Mouse (Mus musculus) neural tube, embryonic 11.5 days (tissue): ENCODE results near the gene Slc28a3. TPM values are rescaled to one million over a fixed set of nuclear protein-coding genes. Genes with fewer than 3 reads are reported as not detected.
A peak's percentile ranks its signal among the peaks of the same experiment; 100 is the strongest.

Experiments
- ATAC-seq: fragments of 200-750 bp; cut with Nextera tagmentation; 2 replicates; pipeline ENCODE4 v1.8.0; 2017; ENCODE audit warnings: moderate number of reproducible peaks, mild to moderate bottlenecking, moderate TSS enrichment, moderate library complexity; ENCODE audit not compliant: insufficient read depth, low FRiP score, low TSS enrichment
- DNase-seq: peaks from one replicate; pipeline ENCODE4 v3.0.0-alpha.2; 2015; ENCODE audit warnings: low spot score
- H3K27ac ChIP-seq: fragments of 300-500 bp; sonication (generic); 2 replicates; pipeline ENCODE4 v1.5.1; 2014; ENCODE audit warnings: low read depth, mild to moderate bottlenecking, low read length
- H3K27me3 ChIP-seq: fragments of 300-500 bp; sonication (generic); 2 replicates; pipeline ENCODE4 v1.6.1; 2014; ENCODE audit warnings: mild to moderate bottlenecking, low read length, mixed read lengths; ENCODE audit not compliant: control insufficient read depth, insufficient read depth
- H3K36me3 ChIP-seq: fragments of 300-500 bp; sonication (generic); 2 replicates; pipeline ENCODE4 v1.6.1; 2014; ENCODE audit warnings: mild to moderate bottlenecking, low read length, moderate library complexity, mixed read lengths; ENCODE audit not compliant: control insufficient read depth, insufficient read depth
- H3K4me1 ChIP-seq: fragments of 300-500 bp; sonication (generic); 2 replicates; pipeline ENCODE4 v1.6.1; 2014; ENCODE audit warnings: low read length, mixed read lengths; ENCODE audit not compliant: control insufficient read depth, insufficient read depth
- H3K4me2 ChIP-seq: fragments of 300-500 bp; sonication (generic); 2 replicates; pipeline ENCODE4 v1.6.1; 2014; ENCODE audit warnings: low read depth, mild to moderate bottlenecking, moderate library complexity
- H3K4me3 ChIP-seq: fragments of 300-500 bp; sonication (generic); 2 replicates; pipeline ENCODE4 v1.5.1; 2014; ENCODE audit warnings: low read depth, low read length
- H3K9ac ChIP-seq: fragments of 300-500 bp; sonication (generic); 2 replicates; pipeline ENCODE4 v1.6.1; 2014; ENCODE audit warnings: mild to moderate bottlenecking, low read length
- H3K9me3 ChIP-seq: fragments of 300-500 bp; sonication (generic); 2 replicates; pipeline ENCODE4 v1.6.1; 2016; ENCODE audit warnings: low read length; ENCODE audit not compliant: control insufficient read depth
- WGBS: fragments of 180-500 bp; shearing (Covaris S2); extraction: QIAGEN DNeasy Blood & Tissue Kit; methylation state at CpG from one replicate; pipeline ENCODE4 v1.1.7; 2014; 5-methylcytosine and 5-hydroxymethylcytosine counted together
- polyA plus RNA-seq: library from polyadenylated mRNA; unstranded; fragments of >200 nt; fragmentation: Nextera tagmentation; extraction: Ambion mirVana; gene quantifications from 2 replicates; pipeline ENCODE4 v1.2.1, GENCODE M21; 2014

Slc28a3 gene
- polyA plus RNA-seq, 1 experiment from 2014 or later = not detected

- no peak for ATAC-seq
Measured at GRCm38 (mm10) chr13:58629365-58630050, 18.8 kb upstream of the Slc28a3 start.

GRCm38 (mm10) chr13:58622647-58623046 is 12.0 kb upstream of the Slc28a3 start:
- ATAC-seq (no peak), DNase-seq (no peak)
- Histone ChIP-seq H3K27ac (no peak overlapping the region), H3K9me3 (no peaks in the 10 kb centered on the region), H3K36me3 (no peaks in the 10 kb centered on the region), H3K9ac (no peak overlapping the region), H3K27me3 (no peaks in the 10 kb centered on the region), H3K4me2 (no peak overlapping the region), H3K4me1 (no peaks in the 10 kb centered on the region), H3K4me3 (no peak overlapping the region)
- 44% methylated on average over 8 of the region's 8 CpGs for WGBS

More at GRCm38 (mm10) chr13:58629365-58630050, 18.8 kb upstream of the Slc28a3 start:
- 25% methylated on average over 13 of the region's 13 CpGs for WGBS
- peak; percentile 69 for DNase-seq
- H3K9me3 ChIP-seq = no peaks in the 10 kb centered on the region
- peak overlapping the region; percentile 40 for H3K4me2 ChIP-seq
- H3K4me3 ChIP-seq = no peak overlapping the region
- H3K4me1 ChIP-seq = peaks cover 3% of the 10 kb centered on the region; the same call in 1 of the 2 replicates
- H3K27me3 ChIP-seq = no peaks in the 10 kb centered on the region
- peak overlapping the region; percentile 32; the same call in 1 of the 2 replicates for H3K9ac ChIP-seq
- H3K27ac ChIP-seq = no peak overlapping the region
- no peaks in the 10 kb centered on the region for H3K36me3 ChIP-seq

GRCm38 (mm10) chr13:58619301-58619700 is 8.6 kb upstream of the Slc28a3 start:
- DNase-seq (no peak), ATAC-seq (no peak)
- Histone ChIP-seq H3K4me1 (no peaks in the 10 kb centered on the region), H3K9ac (no peak overlapping the region), H3K4me3 (no peak overlapping the region), H3K36me3 (no peaks in the 10 kb centered on the region), H3K27ac (no peak overlapping the region), H3K4me2 (no peak overlapping the region), H3K9me3 (no peaks in the 10 kb centered on the region), H3K27me3 (no peaks in the 10 kb centered on the region)
- WGBS = 80% methylated on average over 5 of the region's 5 CpGs

- H3K4me1 ChIP-seq = no peaks in the 10 kb centered on the region
- H3K4me3 ChIP-seq = no peak overlapping the region
- ATAC-seq (no peak), DNase-seq (no peak)
- WGBS = 29% methylated on average over 7 of the region's 7 CpGs
- H3K4me2 ChIP-seq = no peak overlapping the region
- H3K36me3 ChIP-seq = no peaks in the 10 kb centered on the region
- H3K9me3 ChIP-seq = no peaks in the 10 kb centered on the region
- H3K9ac ChIP-seq = no peak overlapping the region
- no peak overlapping the region for H3K27ac ChIP-seq
- H3K27me3 ChIP-seq = peaks cover 6% of the 10 kb centered on the region; the same call in 1 of the 2 replicates
Measured at GRCm38 (mm10) chr13:58610059-58610458, 618 bp downstream of the Slc28a3 start.

- WGBS = 61% methylated on average over 10 of the region's 10 CpGs
- Histone ChIP-seq H3K4me2 (no peak overlapping the region), H3K4me1 (no peaks in the 10 kb centered on the region), H3K27ac (no peak overlapping the region), H3K27me3 (no peaks in the 10 kb centered on the region), H3K9me3 (no peaks in the 10 kb centered on the region), H3K9ac (no peak overlapping the region), H3K36me3 (no peaks in the 10 kb centered on the region), H3K4me3 (no peak overlapping the region)
- DNase-seq (no peak), ATAC-seq (no peak)
Measured at GRCm38 (mm10) chr13:58601201-58601855, 9.3 kb downstream of the Slc28a3 start.

- Histone ChIP-seq H3K27me3 (no peaks in the 10 kb centered on the region), H3K4me1 (no peaks in the 10 kb centered on the region), H3K4me3 (no peak overlapping the region), H3K9me3 (no peaks in the 10 kb centered on the region), H3K4me2 (no peak overlapping the region), H3K36me3 (no peaks in the 10 kb centered on the region), H3K9ac (no peak overlapping the region), H3K27ac (no peak overlapping the region)
- DNase-seq = no peak
- whole genome bisulfite sequencing = 64% methylated on average over 4 of the region's 4 CpGs
- ATAC-seq = no peak
Measured at GRCm38 (mm10) chr13:58598578-58598977, 12.1 kb downstream of the Slc28a3 start.

GRCm38 (mm10) chr13:58593129-58593528 is 17.5 kb downstream of the Slc28a3 start:
- Histone ChIP-seq H3K4me2 (no peak overlapping the region), H3K4me1 (no peaks in the 10 kb centered on the region), H3K9ac (no peak overlapping the region), H3K27me3 (no peaks in the 10 kb centered on the region), H3K9me3 (no peaks in the 10 kb centered on the region), H3K36me3 (no peaks in the 10 kb centered on the region), H3K4me3 (no peak overlapping the region), H3K27ac (no peak overlapping the region)
- ATAC-seq (no peak), DNase-seq (peak; percentile 48)
- WGBS = 31% methylated on average over 7 of the region's 7 CpGs

GRCm38 (mm10) chr13:58591912-58592311 is 18.8 kb downstream of the Slc28a3 start:
- Histone ChIP-seq H3K4me1 (no peaks in the 10 kb centered on the region), H3K27ac (no peak overlapping the region), H3K9me3 (no peaks in the 10 kb centered on the region), H3K4me2 (no peak overlapping the region), H3K9ac (no peak overlapping the region), H3K4me3 (no peak overlapping the region), H3K36me3 (no peaks in the 10 kb centered on the region), H3K27me3 (no peaks in the 10 kb centered on the region)
- no peak for DNase-seq
- 85% methylated on average over 7 of the region's 7 CpGs for WGBS
- no peak for ATAC-seq

GRCm38 (mm10) chr13:58590630-58591029 is 20.0 kb downstream of the Slc28a3 start:
- Histone ChIP-seq H3K9ac (no peak overlapping the region), H3K4me2 (no peak overlapping the region), H3K27me3 (no peaks in the 10 kb centered on the region), H3K4me3 (no peak overlapping the region), H3K9me3 (no peaks in the 10 kb centered on the region), H3K4me1 (no peaks in the 10 kb centered on the region), H3K27ac (no peak overlapping the region), H3K36me3 (no peaks in the 10 kb centered on the region)
- WGBS = 45% methylated on average over 6 of the region's 6 CpGs
- DNase-seq (peak; percentile 50), ATAC-seq (no peak)
